In the genomic region with DNA sequence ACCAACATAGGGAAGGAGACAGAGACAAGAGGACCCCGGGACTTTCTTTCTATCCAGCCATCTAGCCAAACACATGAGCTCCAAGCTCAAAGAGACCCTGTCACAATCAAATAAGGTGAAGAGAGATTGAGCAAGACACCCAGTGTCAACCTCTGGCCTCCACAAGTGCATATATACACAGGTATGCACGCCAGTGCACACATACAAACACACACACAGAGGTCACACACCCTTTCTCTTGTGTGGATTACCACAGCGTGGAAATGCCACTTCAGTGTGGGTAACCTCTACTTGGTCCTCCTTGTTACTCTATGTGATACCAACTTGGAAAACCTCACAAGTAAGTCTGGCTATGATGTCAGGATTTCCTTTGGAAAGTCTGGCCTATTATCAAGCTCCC, we compare ENCODE assay signal across 25 mouse cellular contexts.
DNase-seq lines count a peak whose midpoint lies in the region; ATAC-seq lines count a peak whose summit lies in the region.
"Had no signal": no experiment of that assay in that cellular context is flagged by ENCODE, and none has a peak within 500 bp of the region (broad histone marks: within the 10 kb centered on the region; RNA-seq: fewer than 3 reads in every experiment).

No protein-coding gene starts in this region.

- ATAC-seq in heart, embryonic 13.5 days (ENCODE audit: extremely low read depth, insufficient number of reproducible peaks, low FRiP score, low TSS enrichment), result no peak
- peak; percentile 24; the same call in 1 of the 2 replicates for ATAC-seq in liver, embryonic 16.5 days (ENCODE audit: low read depth)
- ATAC-seq: activated CD4-positive, CD25-positive, alpha-beta regulatory T cell, adult 4 months; CD4-positive, CD25-positive, alpha-beta regulatory T cell, adult 4 months; forebrain, embryonic 13.5 days; Patski had no signal

- H3K4me2 ChIP-seq in heart, embryonic 13.5 days, result no peak overlapping the region
- H3K4me2 ChIP-seq in liver, embryonic 16.5 days (ENCODE audit: low read depth, low read length), result no peak overlapping the region
- H3K4me2 ChIP-seq: embryonic facial prominence, embryonic 12.5 days; forebrain, embryonic 13.5 days had no signal

- peak; percentile 57 for DNase-seq in heart, adult 11 months
- DNase-seq in heart, adult 9 months (ENCODE audit: low spot score in 2 of 2), result no peak
- DNase-seq in heart, embryonic 10.5 days (ENCODE audit: low spot score), result no peak
- no peak for DNase-seq in liver
- DNase-seq in testis, postnatal 10 days (ENCODE audit: low spot score), result peak; percentile 10
- no peak for DNase-seq in testis, postnatal 14 days (ENCODE audit: low spot score)
- DNase-seq: adrenal gland, adult 8-10 months; adrenal gland, postnatal 14 days; adrenal gland, postnatal 36 days; B cell, adult 2 months; cerebellum, adult 11-12 months; cerebellum, adult 2 months; cerebellum, adult 9-10 months; cerebellum, postnatal 10 days; cerebellum, postnatal 25 days had no signal

- no peaks in the 10 kb centered on the region for H3K36me3 ChIP-seq in heart, embryonic 13.5 days
- no peaks in the 10 kb centered on the region for H3K36me3 ChIP-seq in heart, embryonic 10.5 days
- H3K36me3 ChIP-seq in liver, embryonic 16.5 days (ENCODE audit: control insufficient read depth, insufficient read depth), result no peaks in the 10 kb centered on the region
- H3K36me3 ChIP-seq: embryonic facial prominence, embryonic 10.5 days; embryonic facial prominence, embryonic 12.5 days; G1E had no signal

- no peak overlapping the region for H3K4me3 ChIP-seq in heart, embryonic 13.5 days
- no peak overlapping the region for H3K4me3 ChIP-seq in heart, embryonic 10.5 days
- H3K4me3 ChIP-seq in liver, embryonic 16.5 days (ENCODE audit: low read depth, low read length), result no peak overlapping the region
- H3K4me3 ChIP-seq: embryonic facial prominence, embryonic 10.5 days; embryonic facial prominence, embryonic 12.5 days; forebrain, embryonic 13.5 days had no signal

- WGBS in heart, embryonic 13.5 days, result 73% methylated on average over 3 of the region's 3 CpGs
- 84% methylated on average over 3 of the region's 3 CpGs for WGBS in heart, embryonic 10.5 days
- 60% methylated on average over 3 of the region's 3 CpGs for WGBS in liver, embryonic 16.5 days (ENCODE audit: insufficient replicate concordance)

- H3K27ac ChIP-seq in heart, embryonic 13.5 days (replicated peaks), result peak overlapping the region; percentile 37; the same call in 1 of the 2 replicates
- no peak overlapping the region for H3K27ac ChIP-seq in heart, embryonic 10.5 days
- no peak overlapping the region for H3K27ac ChIP-seq in liver, embryonic 16.5 days (ENCODE audit: low read length)
- H3K27ac ChIP-seq: embryonic facial prominence, embryonic 10.5 days; embryonic facial prominence, embryonic 12.5 days; forebrain, embryonic 13.5 days had no signal

- no peaks in the 10 kb centered on the region for H3K27me3 ChIP-seq in heart, embryonic 13.5 days (replicated peaks)
- H3K27me3 ChIP-seq in heart, embryonic 10.5 days (ENCODE audit: insufficient read depth, poor library complexity, severe bottlenecking), result no peaks in the 10 kb centered on the region
- H3K27me3 ChIP-seq in liver, embryonic 16.5 days (ENCODE audit: control insufficient read depth, insufficient read depth, low read depth, low read length), result no peaks in the 10 kb centered on the region
- H3K27me3 ChIP-seq: CH12.LX; embryonic facial prominence, embryonic 12.5 days; forebrain, embryonic 13.5 days; Patski had no signal

- H3K9ac ChIP-seq in heart, embryonic 13.5 days, result no peak overlapping the region
- no peak overlapping the region for H3K9ac ChIP-seq in liver, embryonic 16.5 days (ENCODE audit: low read depth, low read length)
- H3K9ac ChIP-seq: embryonic facial prominence, embryonic 12.5 days; forebrain, embryonic 13.5 days had no signal

- H3K9me3 ChIP-seq in heart, embryonic 13.5 days, result no peaks in the 10 kb centered on the region
- no peaks in the 10 kb centered on the region for H3K9me3 ChIP-seq in heart, embryonic 10.5 days
- H3K9me3 ChIP-seq in liver, embryonic 16.5 days (replicated peaks; ENCODE audit: control insufficient read depth, low read length), result no peaks in the 10 kb centered on the region
- H3K9me3 ChIP-seq: embryonic facial prominence, embryonic 10.5 days; embryonic facial prominence, embryonic 12.5 days; forebrain, embryonic 13.5 days; G1E had no signal

- peaks cover 9% of the 10 kb centered on the region; the same call in 1 of the 2 replicates for H3K4me1 ChIP-seq in heart, embryonic 13.5 days
- peaks cover 7% of the 10 kb centered on the region; the same call in 1 of the 2 replicates for H3K4me1 ChIP-seq in heart, embryonic 10.5 days
- no peaks in the 10 kb centered on the region for H3K4me1 ChIP-seq in liver, embryonic 16.5 days (ENCODE audit: control insufficient read depth, low read depth, low read length)
- H3K4me1 ChIP-seq: embryonic facial prominence, embryonic 10.5 days; embryonic facial prominence, embryonic 12.5 days had no signal

Comparison
In these comparisons a context has a peak if more than half of its experiments do, and no peak if none do; other contexts are left out.
1. DNase-seq: peak in heart, adult 11 months (single experiment) and testis, postnatal 10 days (single experiment); none in heart, adult 9 months (0 of 2), heart, embryonic 10.5 days (single experiment), liver (single experiment) and testis, postnatal 14 days (single experiment).